Mouse (Mus musculus): Measurements from ENCODE around the gene Tns1. TPM values are rescaled to one million over a fixed set of nuclear protein-coding genes. Genes with fewer than 3 reads are reported as not detected.

Tns1 gene
- total and polyA plus RNA-seq, 3 experiments: 0.40 to 3.6 (median 0.89) TPM

DNA sequence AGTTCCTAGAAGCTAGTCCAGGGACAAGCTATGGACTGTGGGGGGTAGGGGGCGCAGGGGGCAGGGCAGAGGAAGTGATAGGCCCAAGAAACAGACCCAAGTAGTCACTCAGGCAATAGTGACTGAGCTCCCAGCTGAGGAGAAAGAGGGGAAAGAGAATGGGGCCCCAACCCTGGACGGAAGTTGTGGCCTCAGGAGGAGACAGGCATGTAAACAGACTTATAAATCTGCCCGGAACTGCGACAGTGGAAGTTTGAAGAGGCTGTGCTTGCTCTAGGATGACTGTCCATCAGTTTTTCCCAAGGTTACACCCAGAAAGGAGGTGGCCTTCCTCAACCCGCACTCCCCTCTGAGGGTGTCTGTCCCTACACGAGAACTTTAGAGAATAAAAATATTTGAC lies 99.0 kb downstream of the Tns1 start:
- H3K4me3 ChIP-seq (replicated peaks in 1 of 3; ENCODE audit: low read depth in 2 of 3, low read length in 2 of 3, poor library complexity in 1 of 3): no peak overlapping the region
- TF ChIP-seq E2F4 (IDR thresholded peaks at IDR 0.05; ENCODE audit: insufficient replicate concordance, low read depth, low read length) (no peak), CTCF (conservative IDR thresholded peaks at IDR 0.05 in 1 of 2, IDR thresholded peaks at IDR 0.05 in 1 of 2; ENCODE audit: low read depth in 2 of 2, low read length in 2 of 2) (no peak), EP300 (IDR thresholded peaks at IDR 0.05; ENCODE audit: low read length) (no peak), JUND (conservative IDR thresholded peaks at IDR 0.05; ENCODE audit: low read depth, low read length) (no peak), CHD1 (IDR thresholded peaks at IDR 0.05; ENCODE audit: low read depth, low read length) (no peak), USF1 (IDR thresholded peaks at IDR 0.05; ENCODE audit: low read depth, low read length) (no peak), POLR2A (IDR thresholded peaks at IDR 0.05; ENCODE audit: low read depth, low read length) (no peak), ZNF384 (IDR thresholded peaks at IDR 0.05; ENCODE audit: low read depth, low read length) (no peak), TCF12 (IDR thresholded peaks at IDR 0.05; ENCODE audit: low read depth, low read length) (no peak), JUN (IDR thresholded peaks at IDR 0.05; ENCODE audit: insufficient read depth, low read depth, low read length) (no peak), MAFK (IDR thresholded peaks at IDR 0.05; ENCODE audit: insufficient replicate concordance, low read length) (no peak)
- in situ Hi-C loops (cut with MboI; ENCODE audit: low pct_ligation_motif_present, low pct_unique_long_range_greater_than_20kb, low sequenced_read_pairs): no loop called here
- no peak overlapping the region for H3K9ac ChIP-seq (ENCODE audit: insufficient read depth, low read depth)
- dilution Hi-C loops (cut with MboI; ENCODE audit: extremely low pct_ligation_motif_present, extremely low pct_unique_long_range_greater_than_20kb, low sequenced_read_pairs): no loop called here
- DNase-seq (ENCODE audit: extremely low read depth): no peak
- peaks cover 0 to 11% of the 10 kb centered on the region in 2 experiments; a peak in 2 of 4 replicates for H3K4me1 ChIP-seq (ENCODE audit: control insufficient read depth in 1 of 2, insufficient read depth in 2 of 2)
- H3K36me3 ChIP-seq (replicated peaks in 1 of 2; ENCODE audit: control insufficient read depth in 1 of 2, insufficient read depth in 1 of 2, low read length in 1 of 2): no peaks in the 10 kb centered on the region
- no peaks in the 10 kb centered on the region for H3K79me2 ChIP-seq (replicated peaks; ENCODE audit: control insufficient read depth, extremely low read depth, insufficient read depth, poor library complexity, severe bottlenecking)
- H3K27me3 ChIP-seq (replicated peaks): peaks cover 14% of the 10 kb centered on the region
- no peaks in the 10 kb centered on the region for H3K9me3 ChIP-seq (replicated peaks; ENCODE audit: low read length)
- no peak overlapping the region for H3K27ac ChIP-seq (ENCODE audit: insufficient read depth, low read depth)
- no peak overlapping the region for H3K4me2 ChIP-seq (ENCODE audit: insufficient read depth, low read depth, poor library complexity, severe bottlenecking)

DNA sequence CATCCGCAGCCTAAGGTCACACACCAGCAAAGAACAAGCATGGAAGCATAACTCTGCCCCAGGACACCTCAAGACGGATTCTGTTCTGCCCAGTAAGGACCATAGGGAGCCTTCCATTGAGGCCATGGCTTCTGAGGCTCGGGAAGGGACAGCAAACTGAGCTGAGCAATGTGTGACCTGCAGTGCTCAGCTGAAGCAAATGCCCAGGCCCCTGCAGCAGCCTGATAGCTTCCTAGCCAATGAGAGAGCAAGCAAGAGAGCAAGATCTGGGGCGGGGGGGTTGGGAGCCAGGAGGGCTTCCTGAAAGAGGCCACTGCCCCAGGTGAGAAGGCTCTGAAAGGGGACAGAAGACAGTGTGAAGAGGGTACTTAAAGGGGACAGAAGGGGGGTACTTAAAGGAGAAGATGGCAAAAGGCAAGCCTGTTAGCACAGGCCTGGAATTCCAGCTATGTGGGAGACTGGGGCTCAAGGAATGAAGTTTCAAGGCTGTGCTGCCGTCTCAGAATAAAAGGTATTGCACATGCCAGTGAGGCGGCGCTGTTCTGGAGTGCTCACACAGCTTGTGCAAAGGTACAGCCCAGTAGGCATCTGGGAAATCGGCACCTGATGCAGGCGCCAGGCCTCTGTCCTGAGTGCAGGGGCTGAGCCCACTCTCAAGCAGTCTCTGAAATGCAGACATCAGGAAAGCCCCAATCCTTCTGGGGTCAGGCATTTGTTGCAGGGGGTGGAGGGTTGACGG lies 99.6 kb downstream of the Tns1 start:
- in situ Hi-C loops (cut with MboI; ENCODE audit: low pct_ligation_motif_present, low pct_unique_long_range_greater_than_20kb, low sequenced_read_pairs) (no loop called here), dilution Hi-C loops (cut with MboI; ENCODE audit: extremely low pct_ligation_motif_present, extremely low pct_unique_long_range_greater_than_20kb, low sequenced_read_pairs) (no loop called here)
- H3K4me2 ChIP-seq (ENCODE audit: insufficient read depth, low read depth, poor library complexity, severe bottlenecking): no peak overlapping the region
- no peaks in the 10 kb centered on the region for H3K79me2 ChIP-seq (replicated peaks; ENCODE audit: control insufficient read depth, extremely low read depth, insufficient read depth, poor library complexity, severe bottlenecking)
- H3K4me3 ChIP-seq (replicated peaks in 1 of 3; ENCODE audit: low read depth in 2 of 3, low read length in 2 of 3, poor library complexity in 1 of 3): no peak overlapping the region
- no peak overlapping the region for H3K9ac ChIP-seq (ENCODE audit: insufficient read depth, low read depth)
- H3K9me3 ChIP-seq (replicated peaks; ENCODE audit: low read length): no peaks in the 10 kb centered on the region
- H3K4me1 ChIP-seq (ENCODE audit: control insufficient read depth in 1 of 2, insufficient read depth in 2 of 2): peaks cover 0 to 11% of the 10 kb centered on the region in 2 experiments; a peak in 2 of 4 replicates
- TF ChIP-seq IRF4 (IDR thresholded peaks at IDR 0.05; ENCODE audit: low read depth, low read length) (no peak), ZC3H11A (IDR thresholded peaks at IDR 0.05; ENCODE audit: low read depth, low read length) (no peak), RCOR1 (conservative IDR thresholded peaks at IDR 0.05; ENCODE audit: low read depth, low read length) (no peak), SIN3A (IDR thresholded peaks at IDR 0.05; ENCODE audit: low read length) (no peak), NRF1 (IDR thresholded peaks at IDR 0.05; ENCODE audit: low read depth, low read length) (no peak), RAD21 (IDR thresholded peaks at IDR 0.05; ENCODE audit: low read depth, low read length) (no peak), NELFE (IDR thresholded peaks at IDR 0.05; ENCODE audit: low read depth, low read length) (no peak), GABPA (IDR thresholded peaks at IDR 0.05; ENCODE audit: insufficient replicate concordance, low read depth, low read length) (no peak), EP300 (IDR thresholded peaks at IDR 0.05; ENCODE audit: low read length) (no peak), MYC (IDR thresholded peaks at IDR 0.05; ENCODE audit: low read depth, low read length) (no peak), JUND (conservative IDR thresholded peaks at IDR 0.05; ENCODE audit: low read depth, low read length) (no peak), TBP (conservative IDR thresholded peaks at IDR 0.05; ENCODE audit: low read depth, low read length) (no peak), SMC3 (IDR thresholded peaks at IDR 0.05; ENCODE audit: low read depth, low read length) (no peak), MAFK (IDR thresholded peaks at IDR 0.05; ENCODE audit: insufficient replicate concordance, low read length) (no peak)
- no peak for DNase-seq (ENCODE audit: extremely low read depth)
- H3K27me3 ChIP-seq (replicated peaks): peaks cover 14% of the 10 kb centered on the region
- H3K27ac ChIP-seq (ENCODE audit: insufficient read depth, low read depth): no peak overlapping the region
- H3K36me3 ChIP-seq (replicated peaks in 1 of 2; ENCODE audit: control insufficient read depth in 1 of 2, insufficient read depth in 1 of 2, low read length in 1 of 2): no peaks in the 10 kb centered on the region

All from CH12.LX (cell line).